Mouse (Mus musculus): Measurements from ENCODE around the gene Hist1h1e.

DNA sequence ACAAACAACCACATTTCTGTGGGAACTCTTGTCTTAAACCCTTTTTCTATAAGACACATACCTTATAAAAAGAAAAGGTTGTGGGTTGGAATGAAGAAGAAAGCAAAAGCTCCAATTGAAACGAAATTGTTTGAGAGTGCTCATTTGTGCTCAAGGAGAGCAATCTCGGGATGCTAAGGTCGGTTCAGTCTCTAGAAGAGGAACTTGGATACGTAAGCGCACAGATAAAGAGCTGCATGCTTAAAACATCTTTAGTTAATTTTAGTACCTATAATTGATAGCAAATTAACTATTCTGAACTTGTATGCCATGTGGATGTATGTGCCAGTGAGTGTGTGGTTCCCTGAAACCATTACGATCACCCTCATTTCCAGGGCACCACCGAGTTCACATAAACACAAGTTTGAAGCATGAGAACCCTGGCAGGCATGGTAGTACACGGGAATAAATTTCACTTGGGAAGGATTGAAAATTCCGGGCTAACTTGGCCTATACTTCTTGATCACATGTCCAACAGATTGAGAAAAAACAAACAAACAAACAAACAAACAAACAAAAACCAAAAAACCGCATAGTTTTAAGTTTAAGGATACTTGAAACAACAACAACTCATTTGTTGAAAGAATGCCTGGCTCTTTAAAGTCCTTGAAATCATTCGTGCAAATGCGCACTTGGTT lies 2.2 kb downstream of the Hist1h1e start:
- TF ChIP-seq CTCF (conservative IDR thresholded peaks at IDR 0.05; ENCODE audit: low read length) (no peak), NANOG (IDR thresholded peaks at IDR 0.05; ENCODE audit: borderline replicate concordance, low read length) (no peak), POU5F1 (IDR thresholded peaks at IDR 0.05; ENCODE audit: borderline replicate concordance, low read length) (no peak)
